In the genomic region with DNA sequence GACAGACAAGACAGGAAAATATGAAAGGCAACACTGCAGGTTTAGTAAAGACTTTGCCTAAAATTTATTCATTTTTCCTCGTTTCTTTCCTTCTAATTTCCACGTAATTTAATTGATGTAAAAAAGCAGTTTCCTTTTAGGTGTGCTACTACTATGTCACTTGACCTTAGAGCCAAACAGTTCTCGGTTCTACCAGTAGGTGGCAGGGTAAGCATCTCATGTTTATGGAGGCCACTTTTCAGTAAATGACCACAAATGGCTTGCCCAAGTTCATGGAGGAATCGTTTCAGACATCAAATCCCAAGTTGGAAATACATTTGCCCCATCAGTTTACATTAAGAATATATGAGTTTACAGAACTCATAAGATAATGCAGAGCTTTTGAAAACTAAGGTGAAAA, we compare ENCODE assay signal across 9 mouse cellular contexts.
A peak's percentile ranks its signal among the peaks of the same experiment; 100 is the strongest.
DNase-seq lines count a peak whose midpoint lies in the region; ATAC-seq and TF ChIP-seq lines count a peak whose summit lies in the region.
"Had no signal": no experiment of that assay in that cellular context is flagged by ENCODE, and none has a peak within 500 bp of the region (broad histone marks: within the 10 kb centered on the region; RNA-seq: fewer than 3 reads in every experiment).

No protein-coding gene starts in this region.

- H3K36me3 ChIP-seq in ES-E14 (ENCODE audit: control insufficient read depth, insufficient read depth, low read length, poor library complexity, severe bottlenecking): no peaks in the 10 kb centered on the region
- H3K36me3 ChIP-seq: lung, embryonic 15.5 days had no signal

- no peak overlapping the region for H3K9ac ChIP-seq in ES-E14 (ENCODE audit: insufficient read depth, low read depth, low read length, poor library complexity, severe bottlenecking)
- H3K9ac ChIP-seq: lung, embryonic 15.5 days had no signal

- no peak for ATAC-seq in megakaryocyte, adult 5-6 weeks (ENCODE audit: poor library complexity, severe bottlenecking)

- no peak overlapping the region for H3K4me3 ChIP-seq in ES-E14 (ENCODE audit: insufficient read depth in 1 of 2, low read depth in 1 of 2, low read length in 2 of 2, poor library complexity in 1 of 2, severe bottlenecking in 1 of 2)
- H3K4me3 ChIP-seq: lung, embryonic 15.5 days had no signal

- H3K9me3 ChIP-seq in ES-E14 (ENCODE audit: control insufficient read depth, insufficient read depth, low read depth, low read length): no peaks in the 10 kb centered on the region
- H3K9me3 ChIP-seq: lung, embryonic 15.5 days had no signal

- in situ Hi-C loops in ES-E14 (cut with MboI; ENCODE audit: low sequenced_read_pairs in 2 of 2, unreplicated experiment in 2 of 2): no loop called here

- H3K4me1 ChIP-seq in ES-E14 (ENCODE audit: control insufficient read depth in 2 of 2, insufficient read depth in 2 of 2, low read length in 2 of 2, poor library complexity in 1 of 2): no peaks in the 10 kb centered on the region
- H3K4me1 ChIP-seq: lung, embryonic 15.5 days had no signal

- no peak overlapping the region for H3K27ac ChIP-seq in ES-E14 (ENCODE audit: insufficient read depth, low read depth, low read length, poor library complexity, severe bottlenecking)
- H3K27ac ChIP-seq: lung, embryonic 15.5 days had no signal

- DNase-seq in layer of hippocampus, adult 11-12 months (ENCODE audit: low spot score): peak; percentile 60
- DNase-seq in layer of hippocampus, adult 9-11 months: no peak
- peak; percentile 38 for DNase-seq in ES-E14 (ENCODE audit: low read depth, low spot score)
- DNase-seq in adrenal gland, adult 2 months: peak; percentile 51
- peak; percentile 66 for DNase-seq in embryo, embryonic 11 days
- peak; percentile 39 to 80 for DNase-seq in kidney, postnatal 36 days
- DNase-seq in retina, embryonic 14.5 days (ENCODE audit: low spot score): peak; percentile 81

TF ChIP-seq in ES-E14, 5 proteins besides CTCF, POLR2A, EP300 and RAD21:
- TF ChIP-seq HCFC1 (IDR thresholded peaks at IDR 0.05; ENCODE audit: borderline replicate concordance, insufficient read depth, low read length): no peak
- TF ChIP-seq ZC3H11A (IDR thresholded peaks at IDR 0.05; ENCODE audit: borderline replicate concordance, low read depth, low read length): peak; percentile 87
